Mouse (Mus musculus): ENCODE results near the gene Krt5.

DNA sequence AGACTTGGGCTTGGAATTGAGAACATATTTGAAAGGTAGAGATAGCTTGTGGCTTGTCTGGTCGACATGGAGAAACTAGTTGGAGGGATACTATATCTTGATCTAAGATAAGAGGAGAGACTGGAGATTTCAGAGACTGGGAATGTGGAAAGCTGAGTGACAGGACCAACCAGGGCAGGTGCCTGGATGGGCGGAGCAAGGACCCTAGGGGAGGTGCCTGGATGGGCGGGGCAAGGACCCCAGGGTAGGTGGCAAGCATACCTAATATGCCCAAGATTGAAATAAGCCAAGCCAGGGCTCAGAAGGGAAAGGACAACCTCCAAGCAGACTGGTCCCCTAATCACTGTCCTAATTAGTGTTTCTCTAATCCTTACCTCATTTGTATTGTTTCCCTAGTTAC, 13.5 kb downstream of the Krt5 start:
- TF ChIP-seq CTCF (IDR thresholded peaks at IDR 0.05; ENCODE audit: extremely low read depth, insufficient read depth, low read length) (no peak), POLR2A (IDR thresholded peaks at IDR 0.05; ENCODE audit: extremely low read depth, insufficient read depth, low read length) (no peak)

All from cortical plate, adult 2 months (tissue).